Mouse (Mus musculus) neural tube, embryonic 10.5 days (tissue): ENCODE data around the gene 4930595M18Rik.

Experiments used
- DNase-seq: peaks from one replicate; pipeline ENCODE4 v3.0.0-alpha.2; 2017; ENCODE audit warnings: low spot score; ENCODE audit errors: extremely low spot score

4930595M18Rik gene

GRCm38 (mm10) chrX:81458021-81458420 is at the start of gene 4930595M18Rik:
Gene 4930595M18Rik, minus strand, starts transcription at chrX:81458121.
- no peak for DNase-seq

- DNase-seq = no peak
Measured at GRCm38 (mm10) chrX:81472500-81472899, 14.6 kb upstream of the 4930595M18Rik start.
